Mouse (Mus musculus) heart, adult 2 months (tissue): ENCODE measurements around the gene Slc4a4.

Source experiments
- CTCF ChIP-seq: fragments of 200-600 bp; IDR thresholded peaks from 2 replicates; pipeline ENCODE4 v1.8.1; 2022; ENCODE audit warnings: antibody characterized with exemption, mild to moderate bottlenecking, moderate library complexity
- EP300 ChIP-seq: fragments of 200-500 bp; IDR thresholded peaks from 2 replicates; pipeline ENCODE4 v1.6.1; 2011; ENCODE audit warnings: low read depth, low read length, control low read depth; ENCODE audit not compliant: insufficient read depth
- POLR2A ChIP-seq: fragments of 200-500 bp; IDR thresholded peaks from 2 replicates; pipeline ENCODE4 v1.6.1; 2011; ENCODE audit warnings: mild to moderate bottlenecking, low read depth, low read length, control low read depth; ENCODE audit not compliant: insufficient read depth

DNA sequence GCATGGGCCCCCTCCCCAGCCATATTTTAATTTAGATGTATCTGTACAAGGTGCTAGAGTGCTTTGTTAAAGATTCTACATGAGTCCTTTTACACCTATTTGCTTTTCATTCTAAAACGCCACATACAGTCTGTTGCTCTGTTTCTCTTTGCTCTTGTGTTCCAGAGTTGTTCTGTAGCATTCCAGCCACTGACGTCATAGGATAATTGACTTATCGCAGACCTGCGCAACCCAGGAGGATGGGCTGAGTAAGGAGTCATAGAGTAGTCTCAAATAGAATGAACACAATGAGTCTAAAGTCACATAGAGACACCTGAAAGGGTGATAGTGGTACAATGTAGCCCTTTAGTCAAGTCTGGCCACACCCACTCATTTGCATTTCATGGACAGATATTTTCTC, 28.8 kb upstream of the Slc4a4 start:
- TF ChIP-seq POLR2A (no peak), CTCF (no peak), EP300 (no peak)
